Mouse (Mus musculus) CH12.LX (cell line): ENCODE results near the gene Tada2a. TPM values are rescaled to one million over a fixed set of nuclear protein-coding genes. Genes with fewer than 3 reads are reported as not detected.
A peak's percentile ranks its signal among the peaks of the same experiment; 100 is the strongest.

ENCODE experiments used
- DNase-seq: peaks from one replicate; pipeline ENCODE4 v3.0.0-alpha.2; 2013; ENCODE audit errors: extremely low read depth
- H3K27ac ChIP-seq: 2 replicates; pipeline ENCODE4 v1.5.1; 2012; ENCODE audit warnings: low read depth, mild to moderate bottlenecking, control low read depth, moderate library complexity; ENCODE audit not compliant: insufficient read depth
- H3K27me3 ChIP-seq: replicated peaks from 2 replicates; pipeline ENCODE3; 2012; ENCODE audit warnings: inconsistent platforms
- H3K36me3 ChIP-seq, 2 experiments: replicated peaks in 1 of 2; 2 replicates each; pipeline versions ENCODE3 to v1.6.1; 2012; ENCODE audit warnings: inconsistent platforms in 1 of 2, low read length in 1 of 2, mild to moderate bottlenecking in 1 of 2, mixed read lengths in 1 of 2, moderate library complexity in 1 of 2; ENCODE audit not compliant: control insufficient read depth in 1 of 2, insufficient read depth in 1 of 2
- H3K4me1 ChIP-seq, 2 experiments: 2 replicates each; pipeline ENCODE4 v1.6.1; 2012; ENCODE audit warnings: inconsistent platforms in 1 of 2, moderate library complexity in 1 of 2; ENCODE audit not compliant: insufficient read depth in 2 of 2, control insufficient read depth in 1 of 2
- H3K4me2 ChIP-seq: 2 replicates; pipeline ENCODE4 v1.6.1; 2012; ENCODE audit warnings: low read depth, mild to moderate bottlenecking, control low read depth; ENCODE audit not compliant: poor library complexity, insufficient read depth, severe bottlenecking
- H3K4me3 ChIP-seq, 3 experiments: fragments of 150-350 bp in 1 of 3; sonication (generic) in 1 of 3; replicated peaks in 1 of 3; 2 replicates each; pipeline versions ENCODE3 to v1.5.1; 2011 to 2012; ENCODE audit warnings: low read depth in 2 of 3, low read length in 2 of 3, mild to moderate bottlenecking in 2 of 3, moderate library complexity in 2 of 3, control low read depth in 1 of 3, improper control_type of control experiment in 1 of 3, inconsistent platforms in 1 of 3, mixed read lengths in 1 of 3; ENCODE audit not compliant: poor library complexity in 1 of 3
- H3K79me2 ChIP-seq: replicated peaks from 2 replicates; pipeline ENCODE4 v1.6.1; 2012; ENCODE audit warnings: mild to moderate bottlenecking, moderate library complexity; ENCODE audit not compliant: control insufficient read depth, poor library complexity, insufficient read depth, severe bottlenecking; ENCODE audit errors: extremely low read depth
- H3K9ac ChIP-seq: 2 replicates; pipeline ENCODE4 v1.6.1; 2012; ENCODE audit warnings: low read depth, mild to moderate bottlenecking, control low read depth, moderate library complexity; ENCODE audit not compliant: insufficient read depth
- H3K9me3 ChIP-seq: replicated peaks from 2 replicates; pipeline ENCODE3; 2012; ENCODE audit warnings: low read length, inconsistent platforms, mixed read lengths
- BHLHE40 ChIP-seq: IDR thresholded peaks from 2 replicates; pipeline ENCODE4 v1.6.1; 2011; ENCODE audit warnings: mild to moderate bottlenecking, low read depth, low read length, improper control_type of control experiment
- CHD2 ChIP-seq: IDR thresholded peaks from 2 replicates; pipeline ENCODE4 v1.6.1; 2011; ENCODE audit warnings: low read length, improper control_type of control experiment
- EP300 ChIP-seq: IDR thresholded peaks from 2 replicates; pipeline ENCODE4 v1.6.1; 2011; ENCODE audit warnings: low read length, improper control_type of control experiment
- IRF4 ChIP-seq: IDR thresholded peaks from 2 replicates; pipeline ENCODE4 v1.6.1; 2014; ENCODE audit warnings: low read depth, mild to moderate bottlenecking, inconsistent platforms, low read length, improper control_type of control experiment
- JUN ChIP-seq: IDR thresholded peaks from 2 replicates; pipeline ENCODE4 v1.6.1; 2011; ENCODE audit warnings: low read depth, mild to moderate bottlenecking, low read length, improper control_type of control experiment, moderate library complexity; ENCODE audit not compliant: insufficient read depth
- MAX ChIP-seq: IDR thresholded peaks from 2 replicates; pipeline ENCODE4 v1.6.1; 2011; ENCODE audit warnings: low read length, improper control_type of control experiment
- MAZ ChIP-seq: IDR thresholded peaks from 2 replicates; pipeline ENCODE4 v1.6.1; 2012; ENCODE audit warnings: low read depth, mild to moderate bottlenecking, inconsistent platforms, low read length, improper control_type of control experiment, moderate library complexity
- MEF2A ChIP-seq: IDR thresholded peaks from 2 replicates; pipeline ENCODE4 v1.6.1; 2014; ENCODE audit warnings: low read depth, mild to moderate bottlenecking, inconsistent platforms, low read length, improper control_type of control experiment, borderline replicate concordance
- MXI1 ChIP-seq: IDR thresholded peaks from 2 replicates; pipeline ENCODE4 v1.6.1; 2011; ENCODE audit warnings: mild to moderate bottlenecking, low read depth, low read length, improper control_type of control experiment
- NELFE ChIP-seq: IDR thresholded peaks from 2 replicates; pipeline ENCODE4 v1.6.1; 2011; ENCODE audit warnings: low read depth, low read length, improper control_type of control experiment
- POLR2AphosphoS2 ChIP-seq: IDR thresholded peaks from 2 replicates; pipeline ENCODE4 v1.6.1; 2011; ENCODE audit warnings: low read depth, low read length, improper control_type of control experiment
- RAD21 ChIP-seq: IDR thresholded peaks from 2 replicates; pipeline ENCODE4 v1.6.1; 2011; ENCODE audit warnings: low read depth, mild to moderate bottlenecking, low read length, improper control_type of control experiment, moderate library complexity
- ZC3H11A ChIP-seq: IDR thresholded peaks from 2 replicates; pipeline ENCODE4 v1.6.1; 2012; ENCODE audit warnings: low read depth, mild to moderate bottlenecking, inconsistent platforms, low read length, improper control_type of control experiment
- ZMIZ1 ChIP-seq: IDR thresholded peaks from 2 replicates; pipeline ENCODE4 v1.6.1; 2012; ENCODE audit warnings: low read depth, mild to moderate bottlenecking, inconsistent platforms, low read length, improper control_type of control experiment
- dilution Hi-C: fragments of 300-500 bp; cut with MboI; formaldehyde crosslinking; loops from 2 replicates; pipeline ENCODE4 v1.14.3; 2020; ENCODE audit warnings: low sequenced_read_pairs; ENCODE audit not compliant: extremely low pct_unique_long_range_greater_than_20kb, extremely low pct_ligation_motif_present
- in situ Hi-C: fragments of 300-500 bp; cut with MboI; formaldehyde crosslinking; loops from 3 replicates; pipeline ENCODE4 v1.14.3; 2019; ENCODE audit warnings: low sequenced_read_pairs, low pct_ligation_motif_present, low pct_unique_long_range_greater_than_20kb, mixed read lengths
- polyA plus RNA-seq: library from polyadenylated mRNA; unstranded; fragments of >175 nt; gene quantifications from 2 replicates; pipeline ENCODE4 v1.2.1, GENCODE M21; 2012; ENCODE audit warnings: low read depth; ENCODE audit not compliant: insufficient read length
- total RNA-seq, 2 experiments: library from RNA; depleted of rRNA; stranded (reverse); fragments of 300-350 nt in 1 of 2; fragments of >200 nt in 1 of 2; gene quantifications; 2 replicates each; pipeline ENCODE4 v1.2.3; 2012 to 2014

Tada2a gene
- total and polyA plus RNA-seq, 3 experiments: 34.1 to 66.1 (median 37.5) TPM

- Histone ChIP-seq H3K79me2 (peaks cover 28% of the 10 kb centered on the region), H3K27ac (no peak overlapping the region), H3K27me3 (peaks cover 7% of the 10 kb centered on the region), H3K4me1 (peaks cover 11 to 50% of the 10 kb centered on the region in 2 experiments), H3K9ac (peak overlapping the region; percentile 90; the same call in 1 of the 2 replicates), H3K4me2 (peak overlapping the region; percentile 84), H3K4me3 (no peak overlapping the region), H3K9me3 (no peaks in the 10 kb centered on the region), H3K36me3 (peaks cover 0 to 11% of the 10 kb centered on the region in 2 experiments)
- TF ChIP-seq MEF2A (no peak), MAZ (no peak), MXI1 (no peak), BHLHE40 (no peak), ZMIZ1 (no peak), POLR2AphosphoS2 (no peak), EP300 (no peak), CHD2 (no peak), RAD21 (no peak), ZC3H11A (no peak)
- dilution Hi-C loops: no loop called here
- in situ Hi-C loops: no loop called here
- DNase-seq: no peak
Observed at GRCm38 (mm10) chr11:84178571-84178970, 49.2 kb upstream of the Tada2a start.

GRCm38 (mm10) chr11:84172539-84173435, 43.4 kb upstream of the Tada2a start:
- in situ Hi-C loops: loop anchor here (25.0 kb wide), 1 partner anchor 640 kb away; the partner anchor contains the start of gene Mrm1

More at GRCm38 (mm10) chr11:84172539-84173435, 43.4 kb upstream of the Tada2a start:
- H3K79me2 ChIP-seq: no peaks in the 10 kb centered on the region
- no peaks in the 10 kb centered on the region for H3K36me3 ChIP-seq
- H3K9me3 ChIP-seq: no peaks in the 10 kb centered on the region
- no peak for DNase-seq
- H3K4me2 ChIP-seq: no peak overlapping the region
- H3K27me3 ChIP-seq: peaks cover 2% of the 10 kb centered on the region
- H3K27ac ChIP-seq: no peak overlapping the region
- no peak overlapping the region for H3K4me3 ChIP-seq
- no peak for TF ChIP-seq MAZ
- TF ChIP-seq NELFE: no peak
- no peak for TF ChIP-seq MAX
- TF ChIP-seq JUN: no peak
- no peak for TF ChIP-seq IRF4
- TF ChIP-seq ZMIZ1: no peak
- no peak for TF ChIP-seq MEF2A
- TF ChIP-seq, all 38 proteins: peak for 0
- dilution Hi-C loops: no loop called here
- Histone ChIP-seq H3K9ac (no peak overlapping the region), H3K4me1 (peaks cover 8 to 25% of the 10 kb centered on the region in 2 experiments)
